Mouse (Mus musculus) erythroblast, adult 5-6 weeks (primary cell): Measurements from ENCODE around the gene Mup22. TPM values are rescaled to one million over a fixed set of nuclear protein-coding genes. Genes with fewer than 3 reads are reported as not detected.
"Not testable (repeated sequence)": the region's sequence is repeated elsewhere in the genome, so short reads cannot be mapped to it uniquely, and the experiment has no call there.

ENCODE experiments used
- ATAC-seq: replicated peaks from 2 replicates; pipeline ENCODE4 v1.8.0; 2016; ENCODE audit warnings: moderate number of reproducible peaks, mild to moderate bottlenecking, moderate TSS enrichment, inconsistent platforms; ENCODE audit not compliant: poor library complexity, low FRiP score, severe bottlenecking
- total RNA-seq, 2 experiments: library from RNA; stranded (forward) in 1 of 2; stranded (reverse) in 1 of 2; fragments of 150-400 nt in 1 of 2; fragments of 200-764, 138-1000 nt in 1 of 2; gene quantifications; 2 replicates each; pipeline versions ENCODE4 v1.2.3 to v1.2.4; 2015 to 2017; ENCODE audit warnings: low replicate concordance in 2 of 2

Mup22 gene
- total RNA-seq (2015; ENCODE audit: low replicate concordance) = not detected in 2 replicates
- total RNA-seq (2017; ENCODE audit: low replicate concordance) = not detected in 2 replicates

DNA sequence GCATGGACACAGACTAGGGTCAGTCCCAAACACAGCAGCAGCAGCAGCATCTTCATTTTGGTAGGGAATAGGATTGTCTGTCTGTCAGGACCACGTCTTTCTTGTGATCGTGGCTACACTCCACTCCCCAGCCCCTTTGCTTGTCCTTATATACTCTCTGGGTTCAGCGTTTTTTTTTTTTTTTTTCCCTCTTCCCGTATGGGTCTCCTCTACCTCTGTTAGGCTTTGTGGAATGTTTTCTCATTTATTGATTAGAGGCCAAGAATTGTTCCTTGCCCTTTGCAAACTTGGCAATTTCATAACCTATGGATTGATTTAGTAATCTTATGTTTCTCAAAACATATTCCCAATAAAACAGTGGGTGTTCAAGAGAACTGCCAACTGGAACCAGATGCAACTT lies at the start of gene Mup22:
Gene Mup22, minus strand, starts transcription at position 101 of the 400 bp plus-strand sequence.
- ATAC-seq = not testable (repeated sequence)

GRCm38 (mm10) chr4:60840889-60841288 lies 19.6 kb upstream of the Mup22 start:
- ATAC-seq = not testable (repeated sequence)

Other genes starting within 250 kb of the Mup22 start
- gene Mup10, start 239.3 kb downstream of the Mup22 start, total RNA-seq (2015; ENCODE audit: low replicate concordance) = not detected in 2 replicates
- not detected in 2 replicates for gene Mup10, start 239.3 kb downstream of the Mup22 start, total RNA-seq (2017; ENCODE audit: low replicate concordance)
- not detected in 2 replicates for gene Mup11, start 159.1 kb downstream of the Mup22 start, total RNA-seq (2015; ENCODE audit: low replicate concordance)
- not detected in 2 replicates for gene Mup11, start 159.1 kb downstream of the Mup22 start, total RNA-seq (2017; ENCODE audit: low replicate concordance)
- not detected in 2 replicates for gene Mup12, start 80.1 kb downstream of the Mup22 start, total RNA-seq (2015; ENCODE audit: low replicate concordance)
- gene Mup12, start 80.1 kb downstream of the Mup22 start, total RNA-seq (2017; ENCODE audit: low replicate concordance) = not detected in 2 replicates